Mouse (Mus musculus) myocyte (in vitro differentiated cells): ENCODE measurements around the gene Vipas39. TPM values are rescaled to one million over a fixed set of nuclear protein-coding genes. Genes with fewer than 3 reads are reported as not detected.
"Not testable (repeated sequence)": the region's sequence is repeated elsewhere in the genome, so short reads cannot be mapped to it uniquely, and the experiment has no call there.

Experiments
- H3K27me3 ChIP-seq: one replicate; pipeline ENCODE4 v1.6.1; 2011; ENCODE audit not compliant: control insufficient read depth, insufficient read depth, insufficient read length
- H3K36me3 ChIP-seq: one replicate; pipeline ENCODE4 v1.6.1; 2011; ENCODE audit not compliant: control insufficient read depth, insufficient read depth
- H3K4me2 ChIP-seq: one replicate; pipeline ENCODE4 v1.6.1; 2011; ENCODE audit warnings: low read depth, control low read depth
- H3K4me3 ChIP-seq: one replicate; pipeline ENCODE4 v1.5.1; 2011; ENCODE audit warnings: mild to moderate bottlenecking, control low read depth, moderate library complexity
- H3K79me2 ChIP-seq: one replicate; pipeline ENCODE4 v1.6.1; 2011; ENCODE audit not compliant: control insufficient read depth, insufficient read depth
- H3ac ChIP-seq: one replicate; pipeline ENCODE4 v1.6.1; 2011; ENCODE audit not compliant: control insufficient read depth, insufficient read length
- CEBPB ChIP-seq: IDR thresholded peaks from 2 replicates; pipeline ENCODE4 v1.6.1; 2011; ENCODE audit warnings: mild to moderate bottlenecking, moderate library complexity; ENCODE audit not compliant: poor library complexity, insufficient read depth, severe bottlenecking
- E2F4 ChIP-seq: IDR thresholded peaks from one replicate; pipeline ENCODE4 v1.6.1; 2011; ENCODE audit warnings: mild to moderate bottlenecking, control low read depth, moderate library complexity; ENCODE audit not compliant: insufficient read depth
- MAX ChIP-seq: IDR thresholded peaks from one replicate; pipeline ENCODE4 v1.6.1; 2011; ENCODE audit warnings: low read depth, mild to moderate bottlenecking, control low read depth
- MYOD1 ChIP-seq, 3 experiments: IDR thresholded peaks; one replicate each; pipeline ENCODE4 v1.6.1; 2011; ENCODE audit warnings: control low read depth in 2 of 3, low read depth in 2 of 3, mild to moderate bottlenecking in 2 of 3, moderate library complexity in 1 of 3; ENCODE audit not compliant: insufficient read length in 2 of 3, control insufficient read depth in 1 of 3
- MYOG ChIP-seq, 3 experiments: IDR thresholded peaks; one replicate each; pipeline ENCODE4 v1.6.1; 2011; ENCODE audit warnings: control low read depth in 2 of 3, low read depth in 2 of 3, mild to moderate bottlenecking in 2 of 3; ENCODE audit not compliant: insufficient read length in 2 of 3, control insufficient read depth in 1 of 3, insufficient read depth in 1 of 3
- POLR2A ChIP-seq: IDR thresholded peaks from one replicate; pipeline ENCODE4 v1.6.1; 2011; ENCODE audit warnings: low read depth, mild to moderate bottlenecking, control low read depth, moderate library complexity; ENCODE audit not compliant: insufficient read length
- POLR2AphosphoS2 ChIP-seq: IDR thresholded peaks from one replicate; pipeline ENCODE4 v1.6.1; 2011; ENCODE audit warnings: low read depth, control low read depth; ENCODE audit not compliant: insufficient read length
- REST ChIP-seq: IDR thresholded peaks from one replicate; pipeline ENCODE4 v1.6.1; 2011; ENCODE audit warnings: mild to moderate bottlenecking, control low read depth, moderate library complexity; ENCODE audit not compliant: insufficient read depth, insufficient read length
- SRF ChIP-seq: IDR thresholded peaks from one replicate; pipeline ENCODE4 v1.6.1; 2011; ENCODE audit warnings: low read depth; ENCODE audit not compliant: control insufficient read depth, insufficient read length
- TCF12 ChIP-seq: IDR thresholded peaks from one replicate; pipeline ENCODE4 v1.6.1; 2011; ENCODE audit warnings: mild to moderate bottlenecking, control low read depth; ENCODE audit not compliant: poor library complexity, insufficient read depth, severe bottlenecking
- TCF3 ChIP-seq: IDR thresholded peaks from one replicate; pipeline ENCODE4 v1.6.1; 2011; ENCODE audit warnings: low read depth, control low read depth; ENCODE audit not compliant: insufficient read length
- USF1 ChIP-seq: IDR thresholded peaks from one replicate; pipeline ENCODE4 v1.6.1; 2011; ENCODE audit warnings: low read depth, mild to moderate bottlenecking, control low read depth, moderate library complexity
- polyA plus RNA-seq: library from polyadenylated mRNA; unstranded; fragments of >200 nt; fragmentation: generic; extraction: Trizol; gene quantifications from one replicate; pipeline ENCODE4 v1.2.1, GENCODE M21; 2012; ENCODE audit warnings: missing spikeins

Gene Vipas39
- 16.4 TPM for polyA plus RNA-seq

DNA sequence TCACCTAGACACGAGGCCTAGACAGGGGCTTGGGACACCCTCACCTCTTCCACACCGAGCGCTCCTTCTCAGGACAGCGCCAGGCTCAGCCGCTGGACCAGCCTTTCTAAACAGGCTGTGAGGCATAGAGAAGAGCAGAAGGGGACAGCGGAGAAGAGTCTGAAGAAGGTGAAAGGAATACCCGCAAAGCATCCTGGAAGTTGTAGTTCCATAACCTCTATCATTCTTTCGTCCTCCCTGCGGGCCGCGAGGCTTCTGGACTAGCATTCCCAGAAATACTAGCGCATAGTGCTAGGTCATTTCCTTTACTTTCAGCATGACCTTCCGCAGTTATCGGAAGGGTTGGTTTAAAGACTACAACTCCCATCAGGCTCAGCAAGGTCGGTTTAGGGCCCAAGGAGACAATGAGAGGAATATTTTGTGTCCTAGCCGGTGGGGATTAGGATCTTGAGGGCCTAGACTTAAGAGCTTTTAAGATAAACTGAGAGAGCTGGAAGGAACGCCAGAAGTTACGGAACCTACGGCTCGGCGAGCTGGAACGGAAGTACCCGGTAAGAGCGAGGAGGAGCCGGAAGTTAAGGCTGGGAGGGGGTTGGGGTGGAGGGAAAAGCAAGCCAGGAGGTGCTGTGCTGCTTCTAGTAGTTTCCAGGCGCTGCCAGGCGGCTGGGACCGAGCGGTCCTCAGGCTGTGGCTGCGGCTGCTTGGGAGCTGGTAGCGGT, at the start of gene Vipas39, which contains the start of gene Ahsa1:
Gene Vipas39, minus strand, starts transcription at position 149 of the 719 bp plus-strand sequence.
Gene Ahsa1, plus strand, starts transcription at position 372 of the 719 bp plus-strand sequence.
- peaks cover 47% of the 10 kb centered on the region for H3K79me2 ChIP-seq
- H3K4me2 ChIP-seq, result peak within 1 kb of the TSS; percentile 91
- peaks cover 35% of the 10 kb centered on the region for H3K36me3 ChIP-seq
- H3K4me3 ChIP-seq, result peak within 1 kb of the TSS; percentile 80
- no peaks in the 10 kb centered on the region for H3K27me3 ChIP-seq
- TF ChIP-seq POLR2A (peak; percentile 93), REST (no peak), TCF12 (no peak), TCF3 (no peak), POLR2AphosphoS2 (peak; percentile 97), CEBPB (no peak), SRF (peak; percentile 52), MAX (no peak), MYOD1 (IDR thresholded peaks at IDR 0.05; ENCODE audit: control insufficient read depth in 1 of 3, insufficient read length in 2 of 3, low read depth in 2 of 3) (no peak), E2F4 (peak; percentile 46), USF1 (no peak), MYOG (IDR thresholded peaks at IDR 0.05; ENCODE audit: control insufficient read depth in 1 of 3, insufficient read depth in 1 of 3, insufficient read length in 2 of 3, low read depth in 2 of 3) (no peak)
- H3ac ChIP-seq, result peak within 1 kb of the TSS; percentile 93

DNA sequence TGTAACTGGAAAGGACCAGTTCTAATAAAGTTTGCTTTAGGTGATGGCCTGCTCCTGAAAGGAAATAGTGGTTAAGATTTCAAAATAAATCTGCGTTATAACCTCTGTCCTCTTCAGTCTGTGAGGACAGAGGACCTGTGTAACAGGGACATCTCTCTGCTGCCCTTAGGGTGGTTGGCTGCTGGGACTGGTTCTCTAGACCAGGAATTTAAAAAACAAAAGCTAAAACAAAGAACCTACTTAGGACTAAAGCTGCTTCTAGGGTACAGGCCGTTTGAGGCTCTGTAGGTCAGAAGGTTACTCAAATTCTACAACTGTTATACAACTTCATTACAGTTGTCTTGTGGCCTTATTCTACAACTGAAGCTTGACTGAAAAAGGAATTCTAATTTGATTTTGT, 47.0 kb upstream of the Vipas39 start:
- H3K36me3 ChIP-seq, result peaks cover 25% of the 10 kb centered on the region
- no peak overlapping the region for H3ac ChIP-seq
- H3K27me3 ChIP-seq, result no peaks in the 10 kb centered on the region
- H3K79me2 ChIP-seq, result no peaks in the 10 kb centered on the region
- no peak overlapping the region for H3K4me2 ChIP-seq
- no peak for TF ChIP-seq MYOD1 (IDR thresholded peaks at IDR 0.05; ENCODE audit: control insufficient read depth in 1 of 3, insufficient read length in 2 of 3, low read depth in 2 of 3)
- H3K4me3 ChIP-seq, result no peak overlapping the region

DNA sequence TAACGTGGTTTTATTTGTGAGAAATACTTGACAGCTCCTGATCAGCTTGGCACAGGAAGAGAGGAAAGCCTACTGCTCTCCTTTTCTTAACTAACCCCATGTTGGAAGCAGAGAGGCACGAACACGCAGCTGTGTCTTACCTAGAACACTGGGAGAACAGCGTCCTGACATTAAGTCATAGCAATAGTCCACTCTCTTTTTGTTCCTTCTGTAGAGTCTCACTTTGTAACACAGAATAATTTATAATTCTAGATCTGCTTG, 40.5 kb upstream of the Vipas39 start:
- not testable (repeated sequence) for H3ac ChIP-seq, H3K36me3 ChIP-seq, H3K4me2 ChIP-seq, H3K79me2 ChIP-seq, H3K27me3 ChIP-seq, H3K4me3 ChIP-seq

DNA sequence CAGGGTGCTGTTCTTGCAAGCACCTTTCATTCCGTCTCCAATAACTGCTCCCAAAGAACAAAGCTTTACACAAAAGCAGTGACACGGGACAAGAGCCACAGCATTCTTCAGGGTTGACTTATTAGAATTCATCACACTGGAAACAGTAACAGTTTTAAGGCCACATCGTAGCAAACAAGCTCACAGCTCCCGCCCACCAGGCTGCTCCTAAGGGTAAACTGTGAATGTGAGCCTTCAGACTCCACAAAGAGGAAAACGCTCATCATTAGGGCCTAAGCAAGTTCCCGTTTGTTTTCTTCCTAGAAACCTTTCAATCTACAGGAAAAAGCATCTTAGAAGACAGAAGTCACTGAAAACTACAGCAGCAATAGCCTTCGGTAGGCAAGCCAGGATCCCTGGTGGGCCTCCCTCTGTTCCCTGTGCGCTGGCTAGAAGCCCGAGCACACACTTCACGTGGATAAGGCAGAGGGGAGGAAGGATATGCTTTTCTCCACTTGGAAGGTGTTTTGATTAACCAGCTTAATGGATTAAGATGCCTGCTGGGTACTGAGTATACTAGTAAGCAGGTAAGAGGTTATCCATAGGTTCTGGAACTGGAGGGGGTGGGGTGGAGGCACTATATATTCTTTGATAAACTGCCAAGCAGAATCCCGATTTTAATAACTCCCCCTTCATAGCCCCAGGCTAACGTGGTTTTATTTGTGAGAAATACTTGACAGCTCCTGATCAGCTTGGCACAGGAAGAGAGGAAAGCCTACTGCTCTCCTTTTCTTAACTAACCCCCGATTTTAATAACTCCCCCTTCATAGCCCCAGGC, 39.9 kb upstream of the Vipas39 start:
- Histone ChIP-seq H3K4me2 (no peak overlapping the region), H3K27me3 (no peaks in the 10 kb centered on the region), H3K4me3 (no peak overlapping the region), H3K79me2 (no peaks in the 10 kb centered on the region), H3K36me3 (peaks cover 8% of the 10 kb centered on the region), H3ac (no peak overlapping the region)
- TF ChIP-seq REST, result no peak
- TF ChIP-seq MYOG (IDR thresholded peaks at IDR 0.05; ENCODE audit: control insufficient read depth in 1 of 3, insufficient read depth in 1 of 3, insufficient read length in 2 of 3, low read depth in 2 of 3), result no peak
- TF ChIP-seq SRF, result no peak
- TF ChIP-seq CEBPB, result no peak
- TF ChIP-seq USF1, result no peak
- TF ChIP-seq POLR2AphosphoS2, result no peak
- TF ChIP-seq MAX, result no peak
- no peak for TF ChIP-seq POLR2A
- TF ChIP-seq TCF12, result no peak
- no peak for TF ChIP-seq E2F4
- TF ChIP-seq MYOD1 (IDR thresholded peaks at IDR 0.05; ENCODE audit: control insufficient read depth in 1 of 3, insufficient read length in 2 of 3, low read depth in 2 of 3), result no peak
- no peak for TF ChIP-seq TCF3

DNA sequence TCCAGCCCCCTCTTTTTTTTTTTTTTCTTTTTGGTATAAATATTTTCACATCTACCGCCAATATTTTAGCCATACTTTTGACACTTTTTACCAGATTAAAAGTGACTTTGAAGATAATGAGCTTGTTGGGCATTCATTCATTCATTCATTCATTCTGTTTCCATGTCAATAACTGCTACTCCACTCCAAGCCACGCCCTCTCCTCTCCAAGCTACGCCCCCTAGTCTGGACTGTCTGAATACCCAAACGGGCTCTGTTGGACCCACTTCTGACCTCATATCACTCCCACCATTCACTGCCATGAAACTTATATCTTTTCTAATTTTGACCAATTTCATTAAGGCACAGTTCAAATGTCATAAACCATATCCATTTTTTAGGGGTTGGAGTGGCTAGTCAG, 35.1 kb upstream of the Vipas39 start:
- TF ChIP-seq USF1 (no peak), CEBPB (no peak), REST (no peak), MYOD1 (IDR thresholded peaks at IDR 0.05; ENCODE audit: control insufficient read depth in 1 of 3, insufficient read length in 2 of 3, low read depth in 2 of 3) (no peak), E2F4 (no peak), MAX (no peak), SRF (no peak), MYOG (IDR thresholded peaks at IDR 0.05; ENCODE audit: control insufficient read depth in 1 of 3, insufficient read depth in 1 of 3, insufficient read length in 2 of 3, low read depth in 2 of 3) (no peak)
- Histone ChIP-seq H3K4me3 (no peak overlapping the region), H3K79me2 (no peaks in the 10 kb centered on the region), H3K36me3 (no peaks in the 10 kb centered on the region), H3K27me3 (peaks cover 7% of the 10 kb centered on the region), H3K4me2 (no peak overlapping the region), H3ac (no peak overlapping the region)
